Mouse (Mus musculus) lung, postnatal 4 days (tissue): ENCODE results near the gene Abcg2.
"Not testable (repeated sequence)": the region's sequence is repeated elsewhere in the genome, so short reads cannot be mapped to it uniquely, and the experiment has no call there.

Experiments
- DNase-seq, 2 experiments: peaks; one replicate each; pipeline ENCODE4 v3.0.0; 2021

Abcg2 gene

DNA sequence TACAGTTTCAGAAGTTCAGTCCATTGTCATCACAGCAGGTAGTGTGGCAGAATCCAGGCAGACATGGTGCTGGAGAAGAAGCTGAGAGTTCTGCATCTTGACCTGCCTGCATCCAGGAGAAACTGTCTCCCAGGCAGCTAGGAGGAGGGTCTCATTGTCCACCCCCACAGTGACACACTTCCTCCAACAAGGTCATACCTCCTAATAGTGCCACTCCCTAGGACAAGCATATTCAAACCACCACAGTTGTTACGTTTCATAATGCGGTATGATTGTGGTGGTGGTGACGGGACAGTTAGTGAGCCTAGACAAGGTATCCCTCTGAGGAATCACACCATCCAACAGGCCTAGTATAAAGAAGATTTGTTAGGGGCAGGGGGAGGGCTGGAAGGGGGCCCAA, at the start of gene Abcg2:
Gene Abcg2, plus strand, starts transcription at position 301 of the 400 bp plus-strand sequence.
- DNase-seq = not testable (repeated sequence)

DNA sequence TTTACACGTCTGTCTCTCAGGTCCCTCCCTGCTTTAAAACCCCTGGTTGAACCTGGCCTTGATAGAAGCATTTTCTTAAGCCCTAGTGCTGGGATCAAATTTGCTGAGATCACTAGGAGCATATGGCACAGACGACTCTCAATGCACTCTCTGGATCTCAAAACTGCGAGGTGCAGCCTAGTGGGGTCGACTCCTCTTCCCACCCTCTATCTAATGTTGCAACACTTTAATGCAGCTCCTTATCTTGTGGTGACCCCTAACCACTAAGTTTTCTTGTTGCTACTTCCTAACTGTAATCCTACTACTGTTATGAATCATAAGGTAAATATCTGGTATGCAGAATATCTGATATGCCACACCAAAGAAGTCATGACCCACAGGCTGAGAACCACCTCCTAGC, 44.1 kb upstream of the Abcg2 start:
- DNase-seq = not testable (repeated sequence)

DNA sequence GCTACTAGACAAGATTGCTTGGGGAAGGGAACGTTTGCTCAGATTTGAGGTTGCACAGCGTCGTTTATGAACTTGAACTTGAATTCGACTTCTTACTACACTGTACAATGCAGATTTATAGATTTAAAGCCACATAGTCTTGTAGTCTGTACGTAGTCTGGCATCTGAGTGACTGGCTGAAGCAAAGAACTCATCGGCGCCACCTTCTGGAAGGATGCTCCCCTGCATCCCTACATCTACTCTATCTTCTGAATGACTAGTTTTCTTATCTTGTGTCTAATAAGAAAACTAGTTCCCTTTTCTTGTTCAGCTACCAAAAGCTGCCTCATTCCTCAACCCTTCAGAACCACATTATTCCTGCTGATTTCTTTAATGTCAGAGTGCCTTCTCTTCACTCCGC, 41.5 kb upstream of the Abcg2 start:
- DNase-seq = peak in 1 of 2 experiments; percentile 28

DNA sequence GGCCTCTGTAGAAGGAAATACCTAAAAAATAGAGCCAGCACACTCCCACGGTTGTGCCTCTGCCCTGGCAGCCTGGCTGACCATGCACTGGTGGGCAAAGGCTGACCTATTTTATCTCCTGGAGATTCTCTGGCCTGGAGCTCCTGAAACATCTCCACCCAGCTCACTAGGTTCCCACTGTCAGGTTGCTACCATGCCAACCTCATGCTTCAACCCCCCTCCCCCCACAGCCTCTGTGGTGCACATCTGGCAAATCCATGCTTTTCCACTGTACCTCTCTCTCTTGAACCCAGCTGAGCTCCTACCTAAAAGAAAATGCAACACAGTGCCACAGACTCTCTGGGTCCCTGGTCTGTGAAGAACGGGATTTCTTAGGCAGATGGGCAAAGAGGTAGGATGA, 39.4 kb upstream of the Abcg2 start:
- not testable (repeated sequence) for DNase-seq

DNA sequence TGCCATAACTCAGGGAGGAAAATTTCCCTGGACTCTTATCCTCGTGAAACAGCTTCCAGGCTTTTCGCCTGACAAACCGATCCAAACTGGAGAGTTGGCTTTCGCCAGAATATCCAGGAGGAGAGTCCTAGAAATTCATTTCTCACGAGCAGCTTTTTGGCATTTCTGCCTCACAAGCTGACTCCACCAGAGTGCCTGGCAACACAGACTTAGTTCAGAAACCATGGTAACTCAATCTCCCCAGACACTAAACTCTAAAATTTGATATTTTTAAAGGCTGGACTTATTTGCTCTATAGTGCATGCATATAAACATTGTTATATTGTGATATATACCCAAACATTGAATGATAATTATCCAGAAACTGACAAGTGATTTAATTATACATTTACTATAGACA, 38.3 kb upstream of the Abcg2 start:
- DNase-seq = not testable (repeated sequence)

DNA sequence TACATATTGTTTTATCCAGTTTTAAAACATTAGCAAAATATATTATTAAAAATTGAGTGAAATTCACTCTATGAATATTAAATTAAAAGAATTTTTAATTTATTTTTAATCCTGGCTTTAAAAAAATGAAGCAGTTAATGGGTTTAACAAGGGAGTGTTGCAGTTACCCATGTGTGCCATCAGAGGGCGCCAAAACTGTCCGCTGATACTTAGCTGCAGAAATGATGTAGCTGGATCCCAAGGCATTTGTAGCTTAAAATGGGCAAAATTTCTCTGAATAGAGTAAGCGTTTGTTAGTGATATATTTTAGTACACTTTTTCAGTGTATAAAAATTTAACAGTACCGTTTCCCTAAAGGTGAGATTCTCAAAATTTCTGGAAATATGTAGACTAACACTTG, 37.5 kb upstream of the Abcg2 start:
- DNase-seq = peak; percentile 31 to 59

DNA sequence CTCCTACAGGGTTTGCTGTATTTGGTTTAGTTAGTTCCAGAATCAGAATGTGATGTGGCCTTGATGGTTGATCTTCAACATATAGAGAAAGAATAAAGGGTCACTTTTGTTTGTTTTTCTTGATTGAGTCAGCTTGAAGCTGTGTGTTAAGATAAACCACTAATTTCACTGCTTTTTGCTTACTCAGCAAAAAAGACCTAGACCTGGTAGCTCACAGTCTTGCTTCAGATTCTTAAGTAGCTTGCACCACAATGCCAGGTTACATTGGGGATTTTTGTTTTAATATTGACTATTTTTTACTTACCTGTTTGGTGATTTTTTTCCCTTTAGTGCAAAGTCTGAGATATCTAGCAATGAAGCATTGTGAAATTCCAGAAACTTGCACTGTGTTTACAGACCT, 30.5 kb upstream of the Abcg2 start:
- not testable (repeated sequence) for DNase-seq

DNA sequence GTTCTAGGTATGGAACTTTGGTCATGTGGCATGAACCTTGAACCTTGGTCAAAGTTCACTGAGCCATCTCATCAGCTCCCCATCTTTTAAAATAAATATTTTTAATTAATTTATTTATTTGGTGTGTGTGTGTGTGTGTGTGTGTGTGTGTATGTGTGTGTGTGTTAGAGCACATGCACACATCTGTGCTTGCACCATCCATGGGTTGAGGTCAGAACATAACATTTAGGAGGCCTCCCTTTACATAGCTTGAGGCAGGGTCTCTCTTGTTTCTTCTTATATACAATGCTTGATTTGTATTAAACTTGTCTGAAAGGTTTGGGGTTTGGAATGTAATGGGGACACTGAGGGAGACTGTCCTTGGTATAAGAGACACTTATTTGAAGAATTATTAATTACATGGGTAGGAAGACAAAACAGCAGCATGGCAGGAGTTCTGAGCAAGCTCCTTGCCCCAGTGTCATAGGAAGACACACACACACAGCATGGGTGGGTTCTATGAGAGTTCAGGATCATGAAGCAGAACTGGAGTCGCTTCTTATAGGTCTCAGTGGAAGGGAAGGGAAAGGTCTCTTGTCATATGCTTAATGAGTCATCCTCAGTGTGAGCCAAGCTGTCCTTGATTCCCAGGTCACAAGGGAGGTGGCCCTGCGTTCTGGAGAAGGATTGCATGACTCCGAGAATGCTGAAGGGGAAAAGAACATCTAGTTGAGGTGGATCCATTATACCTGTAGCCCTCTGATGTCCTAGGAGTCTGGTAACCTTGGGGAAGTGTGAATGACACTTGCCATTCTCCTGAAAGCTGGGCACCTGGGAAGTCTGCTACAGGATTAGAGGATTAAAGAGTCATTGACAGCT, 9.9 kb downstream of the Abcg2 start:
- not testable (repeated sequence) for DNase-seq

DNA sequence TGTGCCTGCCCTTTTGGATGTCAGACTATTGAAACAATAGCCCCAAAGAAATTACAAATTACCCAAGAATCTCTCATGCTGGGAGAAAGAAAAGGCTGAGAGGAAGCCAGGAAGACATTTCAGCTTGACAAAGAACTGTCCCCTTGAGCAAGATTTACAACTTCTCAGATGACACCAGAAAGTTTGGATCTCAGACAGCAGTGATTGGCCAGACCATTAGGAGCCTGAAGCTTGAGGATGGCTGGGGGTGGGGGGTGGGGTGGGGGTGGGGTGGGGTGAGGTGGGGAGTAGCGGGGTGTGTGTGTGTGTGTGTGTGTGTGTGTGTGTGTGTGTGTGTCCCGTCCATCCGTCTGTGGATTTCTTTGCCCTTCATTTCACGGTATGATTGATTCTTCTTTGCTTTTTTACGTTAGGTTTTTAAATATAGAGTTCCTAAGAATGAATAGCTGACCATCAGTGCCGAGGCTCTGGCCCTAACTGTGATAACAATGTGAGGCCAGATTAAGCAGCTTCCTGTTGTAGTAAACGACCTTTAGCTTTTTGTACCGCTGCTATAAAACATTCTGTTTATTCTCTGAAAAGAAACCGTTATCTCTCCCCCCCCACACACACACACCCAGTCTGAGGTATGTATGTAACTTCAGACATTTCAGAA, 11.4 kb downstream of the Abcg2 start:
- not testable (repeated sequence) for DNase-seq

DNA sequence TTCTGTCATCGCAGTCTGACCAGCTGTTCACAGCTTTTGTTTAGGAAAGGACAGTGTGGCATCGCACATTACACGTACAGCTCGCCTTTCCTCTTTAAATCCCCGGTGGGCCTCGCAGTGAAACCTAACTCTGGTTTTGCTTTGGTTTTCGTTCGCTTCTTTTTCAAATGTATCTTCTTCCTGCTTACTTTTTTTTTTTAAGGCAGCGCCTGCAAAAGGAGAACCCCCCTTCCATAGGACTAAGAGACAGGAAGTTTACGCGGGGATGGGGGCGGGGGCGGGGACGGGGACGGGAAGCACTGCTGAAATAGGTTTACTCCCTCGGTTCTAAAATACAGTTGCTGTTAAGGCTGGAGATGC, 12.0 kb downstream of the Abcg2 start:
- peak; percentile 37 to 49 for DNase-seq

DNA sequence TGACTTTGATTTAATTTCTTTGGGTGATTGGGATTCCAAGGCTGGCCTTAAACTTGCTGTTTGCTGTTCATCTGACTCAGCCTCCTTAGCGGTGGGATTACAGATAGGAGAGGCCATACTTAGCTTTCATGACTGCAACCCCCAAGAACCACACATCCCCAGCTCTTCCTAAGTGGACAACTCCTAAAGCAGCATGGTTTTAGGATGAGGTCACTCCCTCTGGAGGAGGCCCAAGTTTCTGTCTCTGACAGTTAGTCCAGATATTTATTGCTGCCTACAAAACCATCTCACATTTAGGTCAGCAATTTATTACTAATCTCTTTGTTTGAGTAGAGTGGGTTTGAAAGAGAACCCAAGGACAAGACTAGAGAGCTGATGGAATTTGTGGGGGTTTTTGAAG, 17.8 kb downstream of the Abcg2 start:
- peak in 1 of 2 experiments; percentile 10 for DNase-seq

DNA sequence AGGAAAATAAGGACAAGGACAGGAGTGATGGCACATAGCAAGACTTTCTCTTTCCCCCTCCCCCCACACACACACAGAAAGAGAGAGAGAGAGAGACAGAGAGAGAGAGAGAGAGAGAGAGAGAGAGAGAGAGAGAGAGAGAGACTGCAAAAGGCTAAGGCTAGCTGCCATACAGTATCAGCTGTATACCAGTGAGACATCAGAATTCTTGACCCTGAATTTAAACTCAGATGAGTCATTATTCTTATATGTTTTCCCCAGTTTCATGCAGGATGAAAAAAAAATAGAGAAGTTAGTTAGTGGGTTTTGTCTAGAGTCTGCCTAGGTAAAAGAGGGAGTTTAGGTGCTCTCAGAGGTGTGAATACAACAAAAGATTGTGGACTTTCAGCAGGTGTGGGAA, 18.7 kb downstream of the Abcg2 start:
- not testable (repeated sequence) for DNase-seq

DNA sequence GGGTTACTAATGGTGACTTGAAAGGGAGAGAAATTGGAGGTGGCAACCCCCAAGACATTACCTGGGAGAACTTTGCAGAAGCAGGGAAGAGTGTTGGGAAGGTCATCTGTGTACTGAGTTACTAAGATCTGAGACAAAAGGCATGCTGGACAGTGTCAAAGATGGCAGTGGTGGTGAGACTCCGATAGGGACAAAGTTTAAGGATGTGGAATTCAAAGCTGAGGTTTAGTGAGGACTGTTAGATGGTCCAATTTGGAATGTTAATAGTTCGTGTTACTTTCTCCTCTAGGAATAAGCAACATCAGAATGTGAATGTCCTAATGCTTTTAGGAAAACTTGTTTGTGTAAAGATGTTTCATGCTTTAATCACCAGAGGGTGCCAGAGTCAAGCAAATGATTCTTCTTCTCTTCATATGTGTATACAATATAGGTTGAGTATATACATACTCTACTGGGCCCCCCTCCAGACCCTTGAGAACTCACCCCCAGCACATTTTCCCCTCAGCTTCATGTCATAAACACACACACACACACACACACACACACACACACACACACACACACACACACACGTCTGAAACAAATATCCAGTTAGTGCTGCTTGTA, 19.3 kb downstream of the Abcg2 start:
- DNase-seq = peak in 1 of 2 experiments; percentile 18

DNA sequence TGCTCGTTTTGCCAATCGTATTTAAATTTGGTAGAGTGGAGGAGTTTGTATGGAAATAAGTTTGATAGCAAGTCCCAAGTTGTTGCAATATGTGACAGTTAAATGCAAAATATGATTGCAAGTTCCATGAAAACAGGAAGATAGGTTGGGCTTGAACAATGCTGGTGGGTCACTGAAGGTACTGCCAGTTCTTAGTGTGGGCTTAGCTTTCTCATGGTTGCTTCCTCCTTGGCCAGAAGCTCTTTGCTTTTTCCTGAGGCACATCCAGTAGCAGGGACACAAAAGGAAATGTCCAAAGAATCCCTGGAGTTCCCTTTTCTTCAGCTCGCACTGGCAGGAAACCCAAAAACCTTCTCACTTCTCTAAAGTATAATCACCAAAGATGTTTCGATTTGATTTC, 22.3 kb downstream of the Abcg2 start:
- no peak for DNase-seq

DNA sequence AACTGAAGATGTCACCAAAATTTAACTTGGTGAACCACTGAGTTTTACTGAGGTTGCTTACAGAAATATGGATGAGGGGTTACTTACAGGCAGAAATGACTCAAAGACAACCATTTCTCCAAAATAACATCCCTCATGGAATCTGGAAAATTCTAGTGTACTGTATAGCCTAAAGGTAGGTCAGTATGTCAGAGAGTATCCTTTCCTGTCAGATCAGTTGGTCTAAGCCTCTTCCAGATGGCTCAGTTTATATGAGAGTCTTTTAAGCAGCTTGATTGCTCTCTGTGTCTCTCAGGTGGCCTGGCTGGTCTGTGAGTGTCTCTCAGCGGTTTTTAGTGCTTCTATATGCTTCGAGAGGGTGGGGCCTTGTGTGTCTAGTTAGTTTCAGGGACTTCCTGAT, 24.1 kb downstream of the Abcg2 start:
- DNase-seq = no peak

DNA sequence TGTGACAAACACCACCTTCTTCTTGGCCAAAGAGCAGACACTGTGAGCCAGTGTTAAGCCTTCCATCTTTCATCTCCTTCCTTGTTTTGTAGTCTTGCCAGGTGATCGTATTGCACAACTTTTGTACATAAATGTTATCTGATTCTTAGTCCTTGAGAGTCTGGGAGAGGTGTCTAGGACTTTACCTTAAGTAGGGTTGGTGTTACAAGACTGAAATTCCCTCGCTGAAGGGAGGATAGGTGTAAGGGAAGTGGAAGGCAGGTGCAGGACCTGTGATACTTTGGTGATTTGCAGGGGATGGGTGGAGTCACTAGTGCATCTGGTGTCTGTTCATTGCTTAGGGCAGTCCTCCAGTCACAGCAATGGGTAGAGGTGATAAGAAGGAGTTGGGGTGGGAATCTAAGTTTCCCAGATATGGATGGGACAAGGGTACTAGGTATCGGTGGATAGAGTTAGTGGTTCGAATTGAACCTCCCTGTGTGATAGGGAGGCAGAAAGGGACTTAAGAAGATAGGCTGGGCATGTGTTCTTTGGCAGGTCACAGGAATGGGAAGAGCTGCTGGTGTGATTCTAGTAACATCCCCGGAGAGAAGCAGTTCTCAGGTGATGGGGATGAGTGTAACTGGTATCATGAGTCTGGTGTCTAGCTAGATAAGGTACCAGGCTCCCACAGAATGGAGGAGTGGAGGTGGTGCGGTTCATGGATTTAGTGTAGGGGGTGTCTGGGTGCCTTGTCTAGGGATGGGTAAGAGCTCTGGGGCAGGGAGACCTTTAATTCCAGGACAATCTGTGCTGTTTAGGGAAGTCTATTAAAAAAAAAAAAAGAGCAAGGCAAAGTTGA, 25.8 kb downstream of the Abcg2 start:
- no peak for DNase-seq

DNA sequence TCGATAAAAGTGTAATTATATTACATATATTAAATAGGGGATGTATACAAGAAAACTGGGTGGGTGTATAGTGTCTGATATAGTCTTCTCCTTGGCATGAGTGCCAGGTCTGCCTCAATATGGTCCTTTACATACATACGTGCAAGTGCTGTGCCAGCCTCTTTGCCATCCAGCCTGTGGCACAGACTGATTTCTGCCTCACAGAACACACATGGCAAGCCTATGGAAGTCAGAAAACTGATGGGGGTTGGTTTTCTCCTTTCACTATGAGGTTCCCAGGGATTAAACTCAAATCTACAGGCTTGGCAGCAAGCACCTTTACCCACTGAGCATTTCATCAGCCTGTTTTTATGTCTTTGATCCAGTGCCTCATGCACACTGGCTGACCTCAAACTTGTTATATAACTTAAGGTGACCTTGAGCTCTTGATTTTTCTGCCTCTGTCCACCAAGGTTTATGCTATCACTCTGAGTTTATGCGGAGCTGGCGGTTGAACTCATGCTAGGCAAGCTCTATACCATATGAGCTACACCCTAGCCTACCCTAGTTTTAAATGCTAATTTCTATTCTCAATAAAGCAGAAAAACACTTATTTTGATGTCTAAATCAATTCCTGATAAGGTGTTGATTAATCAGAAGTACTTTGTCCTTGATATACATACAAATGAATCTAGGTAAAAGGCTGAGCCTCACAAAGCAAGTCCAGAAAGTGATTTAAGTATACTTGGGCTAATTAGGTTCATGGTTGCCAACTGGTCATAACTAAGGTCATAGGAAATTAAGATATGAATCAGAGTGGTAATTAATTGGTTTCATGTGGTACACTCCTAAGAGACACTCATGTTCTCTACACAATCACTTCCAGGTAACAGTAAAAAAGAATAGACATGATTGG, 26.7 kb downstream of the Abcg2 start:
- DNase-seq = no peak

DNA sequence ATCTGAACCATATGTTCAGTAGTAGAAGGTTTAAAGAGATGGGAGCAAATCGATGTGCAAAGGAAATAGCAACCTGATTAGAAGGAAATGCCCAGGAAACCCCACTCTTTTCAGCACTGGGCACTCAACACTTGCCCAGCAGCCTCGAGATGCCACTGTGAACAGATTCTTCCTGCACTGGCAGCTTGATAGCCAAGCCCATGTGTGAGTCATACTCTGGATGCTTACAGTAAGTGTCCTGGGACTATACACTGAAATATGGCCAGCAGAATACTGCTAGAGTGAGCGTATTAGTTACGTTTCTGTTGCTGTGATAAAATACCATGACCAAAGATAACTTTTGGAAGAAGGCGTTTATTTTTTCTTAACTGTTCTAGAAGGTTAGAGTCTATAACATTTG, 39.8 kb downstream of the Abcg2 start:
- no peak for DNase-seq

DNA sequence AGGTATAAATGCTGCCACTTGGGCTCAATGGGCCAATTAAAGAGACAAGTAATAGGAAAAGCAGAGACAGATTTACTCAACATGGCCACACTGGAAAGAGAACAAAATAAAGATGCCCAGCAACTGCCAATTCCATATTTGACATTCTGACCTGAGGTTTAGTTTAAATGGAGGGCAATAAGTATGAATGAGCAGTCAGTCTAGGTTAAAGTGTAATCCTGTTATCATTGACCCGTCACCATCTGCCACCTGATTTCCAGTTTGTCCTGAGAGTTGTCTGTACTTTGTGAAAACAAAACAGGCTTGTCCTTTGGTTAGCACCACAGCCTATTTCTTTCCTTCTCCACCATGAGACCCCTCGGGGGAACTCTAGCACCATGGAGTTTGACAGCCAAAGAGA, 44.9 kb downstream of the Abcg2 start:
- no peak for DNase-seq

DNA sequence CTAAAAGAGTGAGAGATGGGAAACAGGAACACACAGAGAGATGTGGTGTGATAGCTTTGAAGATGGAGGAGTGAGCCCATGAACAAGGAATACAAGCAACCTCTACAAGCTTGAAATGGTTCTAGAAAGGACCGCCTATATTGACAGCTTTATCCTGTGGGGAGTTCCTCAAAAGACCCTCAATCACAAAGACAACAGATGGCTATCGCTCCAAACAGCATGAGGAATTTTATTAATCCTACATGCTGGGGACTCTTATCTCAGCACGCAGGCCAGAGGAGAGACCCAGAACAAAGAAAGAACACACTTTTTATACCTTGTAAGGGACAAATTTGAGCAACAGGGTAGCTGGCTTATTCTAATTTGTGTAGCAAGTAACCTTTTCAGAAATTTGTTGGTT, 48.1 kb downstream of the Abcg2 start:
- no peak for DNase-seq

DNA sequence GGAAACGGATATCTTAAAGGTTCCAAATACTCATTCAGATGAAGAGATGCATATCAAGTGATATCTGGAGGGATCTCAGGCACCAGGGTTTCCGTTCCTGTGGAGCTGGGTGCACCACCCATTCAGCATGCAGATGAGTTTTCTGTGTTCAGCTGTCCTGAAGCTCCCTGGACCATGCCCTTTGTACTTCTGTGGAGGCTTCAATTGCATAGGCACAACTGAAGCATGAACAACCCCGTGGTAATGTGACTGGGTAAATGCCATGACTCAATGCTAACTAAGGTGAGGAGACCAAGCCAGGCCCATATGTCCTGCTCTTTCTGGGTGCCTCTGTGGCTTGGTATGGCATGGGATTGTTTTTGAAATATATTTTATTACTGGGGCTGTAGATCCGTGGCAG, 49.4 kb downstream of the Abcg2 start:
- DNase-seq = no peak

DNA sequence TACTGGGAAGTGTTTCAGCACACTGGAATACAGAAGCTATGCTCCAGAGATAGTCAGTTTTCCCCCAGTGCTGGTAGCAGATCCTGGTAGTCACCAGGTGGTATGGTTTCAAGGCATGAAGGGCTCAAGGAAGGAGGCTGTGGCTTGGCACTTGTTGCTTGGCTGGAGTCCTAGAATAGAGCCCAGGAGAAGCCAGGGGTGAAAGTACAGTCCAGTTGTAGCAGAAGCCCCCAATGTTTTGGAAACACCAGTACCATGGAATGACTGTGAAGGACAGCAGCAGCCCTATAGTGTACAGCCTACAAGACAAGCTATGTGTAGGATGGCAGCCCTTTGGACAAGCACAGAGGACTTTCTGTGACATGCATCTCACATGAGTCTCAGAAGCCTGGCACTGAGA, 54.2 kb downstream of the Abcg2 start:
- no peak for DNase-seq
